13 mouse cellular contexts compared by ENCODE assay signal in the genomic region with DNA sequence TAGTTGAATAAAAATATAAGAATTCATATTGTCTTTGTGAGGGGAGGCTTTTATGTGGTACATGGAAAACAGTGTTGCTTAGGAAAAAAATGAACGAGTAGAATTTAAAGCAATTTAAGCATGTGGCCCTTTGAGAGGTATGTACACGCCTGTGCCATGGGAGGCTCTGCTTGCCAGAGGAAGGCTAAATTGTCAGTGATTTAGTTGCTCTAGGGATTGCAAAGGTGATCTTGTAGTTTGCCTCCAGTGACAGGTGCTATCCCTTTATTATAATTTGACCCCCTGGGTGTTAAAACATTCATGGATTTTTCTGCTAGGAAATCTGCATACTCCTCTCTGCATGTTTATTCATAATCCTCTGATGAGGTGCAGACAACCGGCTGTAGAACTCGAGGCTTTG.
"Had no signal": no experiment of that assay in that cellular context is flagged by ENCODE, and none has a peak within 500 bp of the region (broad histone marks: within the 10 kb centered on the region; RNA-seq: fewer than 3 reads in every experiment).

No protein-coding gene starts in this region.

- H3K27ac ChIP-seq: kidney, embryonic 15.5 days; left cerebral cortex, adult 2 months; limb, embryonic 10.5 days; liver, embryonic 15.5 days; neural tube, embryonic 12.5 days; stomach, postnatal 0 days had no signal

- H3K27me3 ChIP-seq: kidney, embryonic 15.5 days; liver, embryonic 15.5 days; neural tube, embryonic 12.5 days had no signal

- DNase-seq: kidney, adult 2 months; kidney, postnatal 14 days; lung, adult 2 months; lung, postnatal 36 days; thymus, postnatal 4 days had no signal

- H3K9ac ChIP-seq: kidney, embryonic 15.5 days; liver, embryonic 15.5 days; neural tube, embryonic 12.5 days had no signal

- H3K4me2 ChIP-seq: kidney, embryonic 15.5 days; liver, embryonic 11.5 days; liver, embryonic 15.5 days; neural tube, embryonic 12.5 days had no signal

- H3K36me3 ChIP-seq: kidney, embryonic 15.5 days; limb, embryonic 10.5 days; liver, embryonic 15.5 days; neural tube, embryonic 12.5 days had no signal

- ATAC-seq: lung, postnatal 0 days had no signal

- H3K4me3 ChIP-seq: kidney, embryonic 15.5 days; left cerebral cortex, adult 2 months; limb, embryonic 10.5 days; liver, embryonic 15.5 days; neural tube, embryonic 12.5 days had no signal

- H3K4me1 ChIP-seq: kidney, embryonic 15.5 days; limb, embryonic 10.5 days; liver, embryonic 15.5 days; neural tube, embryonic 12.5 days had no signal

- H3K9me3 ChIP-seq: kidney, embryonic 15.5 days; limb, embryonic 10.5 days; liver, embryonic 15.5 days; neural tube, embryonic 12.5 days had no signal
